Mouse (Mus musculus): ENCODE measurements at regions not wholly inside any gene's neighbourhood (a gene's known extent, or its start where the extent isn't known, plus 50 kb on each side); places are given as distances from the start of the nearest gene placed in this dataset.

- Histone ChIP-seq H3K36me3 (no peaks in the 10 kb centered on the region), H3K4me2 (no peak overlapping the region), H3K4me3 (no peak overlapping the region), H3K9ac (no peak overlapping the region), H3K4me1 (0 out of 2 replicates have a peak, but pooled peaks cover 4% of the 10 kb centered on the region), H3K27me3 (no peaks in the 10 kb centered on the region), H3K27ac (no peak overlapping the region), H3K9me3 (no peaks in the 10 kb centered on the region)
- WGBS = 95% methylated on average over 3 of the region's 3 CpGs
- no peak for ATAC-seq (ENCODE audit: insufficient number of reproducible peaks, low FRiP score, low TSS enrichment, low read depth)
Observed at GRCm38 (mm10) chr7:34587239-34587638, 69.3 kb downstream of the Kctd15 start.

- H3K4me1 ChIP-seq = no peaks in the 10 kb centered on the region
- no peaks in the 10 kb centered on the region for H3K36me3 ChIP-seq
- H3K9ac ChIP-seq = no peak overlapping the region
- H3K27me3 ChIP-seq = no peaks in the 10 kb centered on the region
- H3K4me2 ChIP-seq = no peak overlapping the region
- H3K9me3 ChIP-seq = no peaks in the 10 kb centered on the region
- no peak overlapping the region for H3K4me3 ChIP-seq
- H3K27ac ChIP-seq = no peak overlapping the region
- 61% methylated on average over 4 of the region's 4 CpGs for WGBS
- no peak for ATAC-seq (ENCODE audit: insufficient number of reproducible peaks, low FRiP score, low TSS enrichment, low read depth)
Observed at GRCm38 (mm10) chr7:34585312-34585865, 71.1 kb downstream of the Kctd15 start.

- no peaks in the 10 kb centered on the region for H3K27me3 ChIP-seq
- H3K4me1 ChIP-seq = no peaks in the 10 kb centered on the region
- no peak overlapping the region for H3K4me2 ChIP-seq
- ATAC-seq (ENCODE audit: insufficient number of reproducible peaks, low FRiP score, low TSS enrichment, low read depth) = no peak
- WGBS = 87% methylated on average over 7 of the region's 7 CpGs
- H3K27ac ChIP-seq = no peak overlapping the region
- H3K9me3 ChIP-seq = no peaks in the 10 kb centered on the region
- H3K9ac ChIP-seq = no peak overlapping the region
- H3K4me3 ChIP-seq = no peak overlapping the region
- no peaks in the 10 kb centered on the region for H3K36me3 ChIP-seq
Observed at GRCm38 (mm10) chr7:34584870-34585269, 71.7 kb downstream of the Kctd15 start.

- WGBS = 78% methylated on average over 9 of the region's 9 CpGs
- no peaks in the 10 kb centered on the region for H3K27me3 ChIP-seq
- H3K4me2 ChIP-seq = no peak overlapping the region
- no peaks in the 10 kb centered on the region for H3K36me3 ChIP-seq
- H3K27ac ChIP-seq = no peak overlapping the region
- no peaks in the 10 kb centered on the region for H3K4me1 ChIP-seq
- no peaks in the 10 kb centered on the region for H3K9me3 ChIP-seq
- ATAC-seq (ENCODE audit: insufficient number of reproducible peaks, low FRiP score, low TSS enrichment, low read depth) = no peak
- H3K4me3 ChIP-seq = no peak overlapping the region
- no peak overlapping the region for H3K9ac ChIP-seq
Observed at GRCm38 (mm10) chr7:34580866-34581265, 75.7 kb downstream of the Kctd15 start.

- Histone ChIP-seq H3K4me3 (no peak overlapping the region), H3K9me3 (no peaks in the 10 kb centered on the region), H3K27ac (peak overlapping the region; percentile 75), H3K9ac (no peak overlapping the region), H3K4me2 (no peak overlapping the region; the same call in 1 of the 2 replicates), H3K36me3 (no peaks in the 10 kb centered on the region), H3K4me1 (peaks cover 19% of the 10 kb centered on the region), H3K27me3 (no peaks in the 10 kb centered on the region)
- ATAC-seq (ENCODE audit: insufficient number of reproducible peaks, low FRiP score, low TSS enrichment, low read depth) = no peak
- WGBS = 36% methylated on average over 10 of the region's 10 CpGs
Observed at GRCm38 (mm10) chr7:34571295-34571694, 85.2 kb downstream of the Kctd15 start.

GRCm38 (mm10) chr7:34570114-34571065 is 86.1 kb downstream of the Kctd15 start:
- peak overlapping the region; percentile 75 for H3K27ac ChIP-seq
- ATAC-seq (ENCODE audit: insufficient number of reproducible peaks, low FRiP score, low TSS enrichment, low read depth) = peak; percentile 62
- H3K4me3 ChIP-seq = peak overlapping the region; percentile 28
- no peaks in the 10 kb centered on the region for H3K36me3 ChIP-seq
- H3K9me3 ChIP-seq = no peaks in the 10 kb centered on the region
- peaks cover 19% of the 10 kb centered on the region for H3K4me1 ChIP-seq
- H3K4me2 ChIP-seq = peak overlapping the region; percentile 64
- H3K9ac ChIP-seq = 0 out of 2 replicates have a peak overlapping the region, but pooled peaks have one; percentile 1
- no peaks in the 10 kb centered on the region for H3K27me3 ChIP-seq
- 2% methylated on average over 43 of the region's 43 CpGs for WGBS

- peak overlapping the region; percentile 28 for H3K4me3 ChIP-seq
- H3K27ac ChIP-seq = peak overlapping the region; percentile 75
- WGBS = 10% methylated on average over 8 of the region's 8 CpGs
- no peaks in the 10 kb centered on the region for H3K36me3 ChIP-seq
- H3K4me2 ChIP-seq = peak overlapping the region; percentile 64
- no peaks in the 10 kb centered on the region for H3K9me3 ChIP-seq
- H3K9ac ChIP-seq = 0 out of 2 replicates have a peak overlapping the region, but pooled peaks have one; percentile 1
- H3K4me1 ChIP-seq = peaks cover 19% of the 10 kb centered on the region
- H3K27me3 ChIP-seq = no peaks in the 10 kb centered on the region
- ATAC-seq (ENCODE audit: insufficient number of reproducible peaks, low FRiP score, low TSS enrichment, low read depth) = no peak
Observed at GRCm38 (mm10) chr7:34569747-34570113, 86.8 kb downstream of the Kctd15 start.

GRCm38 (mm10) chr7:34567575-34567974 is 89.0 kb downstream of the Kctd15 start:
- no peak overlapping the region for H3K4me3 ChIP-seq
- no peaks in the 10 kb centered on the region for H3K36me3 ChIP-seq
- H3K4me1 ChIP-seq = peaks cover 19% of the 10 kb centered on the region
- H3K27me3 ChIP-seq = no peaks in the 10 kb centered on the region
- no peak overlapping the region for H3K27ac ChIP-seq
- no peaks in the 10 kb centered on the region for H3K9me3 ChIP-seq
- no peak for ATAC-seq (ENCODE audit: insufficient number of reproducible peaks, low FRiP score, low TSS enrichment, low read depth)
- no peak overlapping the region for H3K9ac ChIP-seq
- 52% methylated on average over 5 of the region's 5 CpGs for WGBS
- no peak overlapping the region for H3K4me2 ChIP-seq

GRCm38 (mm10) chr7:34562160-34562559 is 94.4 kb downstream of the Kctd15 start:
- WGBS = 66% methylated on average over 2 of the region's 2 CpGs
- Histone ChIP-seq H3K9ac (no peak overlapping the region), H3K4me2 (no peak overlapping the region), H3K36me3 (no peaks in the 10 kb centered on the region), H3K27me3 (no peaks in the 10 kb centered on the region), H3K4me3 (no peak overlapping the region), H3K27ac (no peak overlapping the region), H3K4me1 (0 out of 2 replicates have a peak, but pooled peaks cover 3% of the 10 kb centered on the region), H3K9me3 (no peaks in the 10 kb centered on the region)
- ATAC-seq (ENCODE audit: insufficient number of reproducible peaks, low FRiP score, low TSS enrichment, low read depth) = no peak

- H3K9ac ChIP-seq = no peak overlapping the region
- no peak overlapping the region for H3K27ac ChIP-seq
- H3K4me3 ChIP-seq = no peak overlapping the region
- 0 out of 2 replicates have a peak, but pooled peaks cover 7% of the 10 kb centered on the region for H3K4me1 ChIP-seq
- H3K36me3 ChIP-seq = no peaks in the 10 kb centered on the region
- H3K9me3 ChIP-seq = no peaks in the 10 kb centered on the region
- WGBS = 83% methylated on average over 8 of the region's 8 CpGs
- ATAC-seq (ENCODE audit: insufficient number of reproducible peaks, low FRiP score, low TSS enrichment, low read depth) = no peak
- no peak overlapping the region for H3K4me2 ChIP-seq
- H3K27me3 ChIP-seq = no peaks in the 10 kb centered on the region
Observed at GRCm38 (mm10) chr7:34558615-34559343, 97.8 kb downstream of the Kctd15 start.

- 51% methylated on average over 6 of the region's 6 CpGs for WGBS
- H3K4me1 ChIP-seq = 0 out of 2 replicates have a peak, but pooled peaks cover 7% of the 10 kb centered on the region
- ATAC-seq (ENCODE audit: insufficient number of reproducible peaks, low FRiP score, low TSS enrichment, low read depth) = no peak
- no peak overlapping the region for H3K4me3 ChIP-seq
- no peaks in the 10 kb centered on the region for H3K27me3 ChIP-seq
- H3K36me3 ChIP-seq = no peaks in the 10 kb centered on the region
- H3K9ac ChIP-seq = no peak overlapping the region
- no peaks in the 10 kb centered on the region for H3K9me3 ChIP-seq
- H3K27ac ChIP-seq = no peak overlapping the region
- H3K4me2 ChIP-seq = no peak overlapping the region
Observed at GRCm38 (mm10) chr7:34555196-34555595, 101.3 kb downstream of the Kctd15 start.

Data from limb, embryonic 15.5 days (tissue).